Mouse (Mus musculus): ENCODE measurements around the gene Ubtf. TPM values are rescaled to one million over a fixed set of nuclear protein-coding genes. Genes with fewer than 3 reads are reported as not detected.

Gene Ubtf
- polyA plus RNA-seq, 1 experiment from 2014 or later, result 73.0 TPM

- no peaks in the 10 kb centered on the region for H3K9me3 ChIP-seq (ENCODE audit: control insufficient read depth, low read length)
- 55% methylated on average over 10 of the region's 10 CpGs for WGBS
- H3K4me1 ChIP-seq (replicated peaks; ENCODE audit: control insufficient read depth, insufficient read depth, low read length), result no peaks in the 10 kb centered on the region
- no peak for ATAC-seq (ENCODE audit: low read depth)
- H3K4me3 ChIP-seq (ENCODE audit: low read length), result no peak overlapping the region
- no peaks in the 10 kb centered on the region for H3K36me3 ChIP-seq (ENCODE audit: control insufficient read depth, insufficient read depth, low read length)
- peaks cover 6% of the 10 kb centered on the region for H3K27me3 ChIP-seq (ENCODE audit: control insufficient read depth, insufficient read depth, low read depth, low read length)
- no peak overlapping the region for H3K27ac ChIP-seq (ENCODE audit: low read length)
- no peak overlapping the region for H3K9ac ChIP-seq (ENCODE audit: low read length)
- no peak overlapping the region for H3K4me2 ChIP-seq (ENCODE audit: low read depth, low read length)
Measured at GRCm38 (mm10) chr11:102358365-102358764, 38.8 kb upstream of the Ubtf start.

GRCm38 (mm10) chr11:102356636-102357350, 37.3 kb upstream of the Ubtf start:
- Histone ChIP-seq H3K27ac (ENCODE audit: low read length) (no peak overlapping the region), H3K27me3 (ENCODE audit: control insufficient read depth, insufficient read depth, low read depth, low read length) (peaks cover 4% of the 10 kb centered on the region), H3K4me3 (ENCODE audit: low read length) (no peak overlapping the region), H3K9ac (ENCODE audit: low read length) (no peak overlapping the region), H3K4me1 (replicated peaks; ENCODE audit: control insufficient read depth, insufficient read depth, low read length) (no peaks in the 10 kb centered on the region), H3K4me2 (ENCODE audit: low read depth, low read length) (no peak overlapping the region), H3K9me3 (ENCODE audit: control insufficient read depth, low read length) (no peaks in the 10 kb centered on the region), H3K36me3 (ENCODE audit: control insufficient read depth, insufficient read depth, low read length) (no peaks in the 10 kb centered on the region)
- no peak for ATAC-seq (ENCODE audit: low read depth)
- WGBS, result 54% methylated on average over 31 of the region's 31 CpGs

- 71% methylated on average over 12 of the region's 12 CpGs for whole genome bisulfite sequencing
- H3K4me1 ChIP-seq (replicated peaks; ENCODE audit: control insufficient read depth, insufficient read depth, low read length), result no peaks in the 10 kb centered on the region
- no peak for ATAC-seq (ENCODE audit: low read depth)
- peaks cover 4% of the 10 kb centered on the region for H3K27me3 ChIP-seq (ENCODE audit: control insufficient read depth, insufficient read depth, low read depth, low read length)
- no peak overlapping the region for H3K4me2 ChIP-seq (ENCODE audit: low read depth, low read length)
- no peak overlapping the region for H3K9ac ChIP-seq (ENCODE audit: low read length)
- H3K9me3 ChIP-seq (ENCODE audit: control insufficient read depth, low read length), result no peaks in the 10 kb centered on the region
- H3K27ac ChIP-seq (ENCODE audit: low read length), result no peak overlapping the region
- no peak overlapping the region for H3K4me3 ChIP-seq (ENCODE audit: low read length)
- H3K36me3 ChIP-seq (ENCODE audit: control insufficient read depth, insufficient read depth, low read length), result no peaks in the 10 kb centered on the region
Measured at GRCm38 (mm10) chr11:102356190-102356589, 36.6 kb upstream of the Ubtf start.

- WGBS, result 76% methylated on average over 3 of the region's 3 CpGs
- H3K9ac ChIP-seq (ENCODE audit: low read length), result no peak overlapping the region
- no peak for ATAC-seq (ENCODE audit: low read depth)
- H3K4me2 ChIP-seq (ENCODE audit: low read depth, low read length), result no peak overlapping the region
- H3K4me3 ChIP-seq (ENCODE audit: low read length), result no peak overlapping the region
- peaks cover 4% of the 10 kb centered on the region for H3K27me3 ChIP-seq (ENCODE audit: control insufficient read depth, insufficient read depth, low read depth, low read length)
- H3K27ac ChIP-seq (ENCODE audit: low read length), result no peak overlapping the region
- H3K4me1 ChIP-seq (replicated peaks; ENCODE audit: control insufficient read depth, insufficient read depth, low read length), result no peaks in the 10 kb centered on the region
- no peaks in the 10 kb centered on the region for H3K9me3 ChIP-seq (ENCODE audit: control insufficient read depth, low read length)
- no peaks in the 10 kb centered on the region for H3K36me3 ChIP-seq (ENCODE audit: control insufficient read depth, insufficient read depth, low read length)
Measured at GRCm38 (mm10) chr11:102355501-102355900, 36.0 kb upstream of the Ubtf start.

GRCm38 (mm10) chr11:102353021-102353431, 33.5 kb upstream of the Ubtf start:
- no peak for ATAC-seq (ENCODE audit: low read depth)
- no peak overlapping the region for H3K4me3 ChIP-seq (ENCODE audit: low read length)
- H3K9me3 ChIP-seq (ENCODE audit: control insufficient read depth, low read length), result no peaks in the 10 kb centered on the region
- peaks cover 1% of the 10 kb centered on the region for H3K27me3 ChIP-seq (ENCODE audit: control insufficient read depth, insufficient read depth, low read depth, low read length)
- no peak overlapping the region for H3K4me2 ChIP-seq (ENCODE audit: low read depth, low read length)
- no peak overlapping the region for H3K27ac ChIP-seq (ENCODE audit: low read length)
- H3K9ac ChIP-seq (ENCODE audit: low read length), result no peak overlapping the region
- no peaks in the 10 kb centered on the region for H3K36me3 ChIP-seq (ENCODE audit: control insufficient read depth, insufficient read depth, low read length)
- no peaks in the 10 kb centered on the region for H3K4me1 ChIP-seq (replicated peaks; ENCODE audit: control insufficient read depth, insufficient read depth, low read length)
- 20% methylated on average over 8 of the region's 8 CpGs for WGBS

GRCm38 (mm10) chr11:102352378-102352777, 32.8 kb upstream of the Ubtf start:
- no peaks in the 10 kb centered on the region for H3K9me3 ChIP-seq (ENCODE audit: control insufficient read depth, low read length)
- ATAC-seq (ENCODE audit: low read depth), result no peak
- H3K4me1 ChIP-seq (replicated peaks; ENCODE audit: control insufficient read depth, insufficient read depth, low read length), result no peaks in the 10 kb centered on the region
- no peak overlapping the region for H3K4me2 ChIP-seq (ENCODE audit: low read depth, low read length)
- no peaks in the 10 kb centered on the region for H3K36me3 ChIP-seq (ENCODE audit: control insufficient read depth, insufficient read depth, low read length)
- no peak overlapping the region for H3K4me3 ChIP-seq (ENCODE audit: low read length)
- no peaks in the 10 kb centered on the region; the same call in 1 of the 2 replicates for H3K27me3 ChIP-seq (ENCODE audit: control insufficient read depth, insufficient read depth, low read depth, low read length)
- 43% methylated on average over 5 of the region's 5 CpGs for WGBS
- H3K27ac ChIP-seq (ENCODE audit: low read length), result no peak overlapping the region
- no peak overlapping the region for H3K9ac ChIP-seq (ENCODE audit: low read length)

- WGBS, result 77% methylated on average over 17 of the region's 17 CpGs
- Histone ChIP-seq H3K4me3 (ENCODE audit: low read length) (no peak overlapping the region), H3K27me3 (ENCODE audit: control insufficient read depth, insufficient read depth, low read depth, low read length) (no peaks in the 10 kb centered on the region; the same call in 1 of the 2 replicates), H3K36me3 (ENCODE audit: control insufficient read depth, insufficient read depth, low read length) (no peaks in the 10 kb centered on the region), H3K4me2 (ENCODE audit: low read depth, low read length) (no peak overlapping the region), H3K9ac (ENCODE audit: low read length) (no peak overlapping the region), H3K27ac (ENCODE audit: low read length) (no peak overlapping the region), H3K4me1 (replicated peaks; ENCODE audit: control insufficient read depth, insufficient read depth, low read length) (no peaks in the 10 kb centered on the region), H3K9me3 (ENCODE audit: control insufficient read depth, low read length) (no peaks in the 10 kb centered on the region)
- ATAC-seq (ENCODE audit: low read depth), result no peak
Measured at GRCm38 (mm10) chr11:102350981-102351523, 31.5 kb upstream of the Ubtf start.

GRCm38 (mm10) chr11:102350416-102350815, 30.9 kb upstream of the Ubtf start:
- Histone ChIP-seq H3K36me3 (ENCODE audit: control insufficient read depth, insufficient read depth, low read length) (no peaks in the 10 kb centered on the region), H3K9me3 (ENCODE audit: control insufficient read depth, low read length) (no peaks in the 10 kb centered on the region), H3K4me2 (ENCODE audit: low read depth, low read length) (no peak overlapping the region), H3K27me3 (ENCODE audit: control insufficient read depth, insufficient read depth, low read depth, low read length) (no peaks in the 10 kb centered on the region; the same call in 1 of the 2 replicates), H3K27ac (ENCODE audit: low read length) (no peak overlapping the region), H3K4me1 (replicated peaks; ENCODE audit: control insufficient read depth, insufficient read depth, low read length) (no peaks in the 10 kb centered on the region), H3K9ac (ENCODE audit: low read length) (no peak overlapping the region), H3K4me3 (ENCODE audit: low read length) (no peak overlapping the region)
- no peak for ATAC-seq (ENCODE audit: low read depth)
- WGBS, result 69% methylated on average over 4 of the region's 4 CpGs

GRCm38 (mm10) chr11:102349189-102349954, 29.8 kb upstream of the Ubtf start:
- Histone ChIP-seq H3K9ac (ENCODE audit: low read length) (no peak overlapping the region), H3K27me3 (ENCODE audit: control insufficient read depth, insufficient read depth, low read depth, low read length) (no peaks in the 10 kb centered on the region; the same call in 1 of the 2 replicates), H3K4me2 (ENCODE audit: low read depth, low read length) (no peak overlapping the region), H3K9me3 (ENCODE audit: control insufficient read depth, low read length) (no peaks in the 10 kb centered on the region), H3K4me3 (ENCODE audit: low read length) (no peak overlapping the region), H3K27ac (ENCODE audit: low read length) (no peak overlapping the region), H3K36me3 (ENCODE audit: control insufficient read depth, insufficient read depth, low read length) (no peaks in the 10 kb centered on the region), H3K4me1 (replicated peaks; ENCODE audit: control insufficient read depth, insufficient read depth, low read length) (no peaks in the 10 kb centered on the region)
- 85% methylated on average over 3 of the region's 3 CpGs for WGBS
- no peak for ATAC-seq (ENCODE audit: low read depth)
